Mouse (Mus musculus): ENCODE data around the gene Hipk2.

The Hipk2 gene

GRCm38 (mm10) chr6:38876071-38876911 lies at the start of gene Hipk2:
Hipk2 (minus strand) TSS chr6:38876165.
- in situ Hi-C loops (cut with MboI; ENCODE audit: low sequenced_read_pairs): no loop called here

- in situ Hi-C loops (cut with MboI; ENCODE audit: low sequenced_read_pairs): no loop called here
Measured at GRCm38 (mm10) chr6:38925719-38926118, 49.8 kb upstream of the Hipk2 start.

DNA sequence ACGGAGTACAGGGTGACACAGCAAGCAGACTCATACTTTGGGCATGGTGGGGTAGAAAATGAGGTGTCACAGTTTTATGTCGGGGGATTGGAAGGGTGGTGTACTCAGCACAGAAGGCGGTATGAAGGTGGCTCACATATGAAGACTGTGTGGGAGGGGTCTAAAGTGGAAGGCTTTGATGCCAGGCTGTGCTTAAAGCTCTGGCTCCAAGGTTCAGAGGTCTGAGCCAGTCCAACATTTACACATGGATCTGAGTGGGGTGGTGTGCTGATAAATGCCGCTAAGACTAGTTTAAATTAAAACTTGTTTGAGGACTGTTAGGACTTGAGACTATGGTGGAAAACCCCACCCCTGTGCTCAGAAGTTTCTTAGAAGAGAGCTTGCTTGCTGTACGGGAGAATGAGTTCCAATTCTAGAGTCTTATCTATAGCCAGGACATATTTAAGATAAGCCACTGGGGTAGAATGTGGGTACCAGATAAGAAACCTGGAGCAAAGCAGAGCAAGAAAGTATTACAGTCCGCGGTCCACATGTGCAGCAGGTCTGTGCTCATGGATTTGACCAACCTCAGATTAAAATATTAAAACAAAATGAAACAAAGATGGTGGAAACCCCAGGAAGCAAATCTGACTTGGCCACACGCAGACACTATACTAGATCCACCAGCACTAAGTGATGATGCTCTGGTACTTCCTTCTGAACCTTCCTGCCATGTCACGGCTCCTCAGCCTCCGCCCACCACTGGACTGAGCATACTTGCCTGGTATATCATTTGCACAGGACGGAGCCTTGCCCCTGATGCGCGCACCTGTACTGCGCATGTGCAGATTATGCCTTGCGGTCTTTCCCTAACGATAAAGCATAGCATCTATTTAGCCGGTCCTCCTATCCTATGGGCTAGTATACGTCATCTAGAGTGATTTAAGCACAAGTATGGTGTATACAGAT lies 48.2 kb upstream of the Hipk2 start:
- in situ Hi-C loops (cut with MboI; ENCODE audit: low sequenced_read_pairs): no loop called here

- in situ Hi-C loops (cut with MboI; ENCODE audit: low sequenced_read_pairs): no loop called here
Measured at GRCm38 (mm10) chr6:38923450-38923849, 47.5 kb upstream of the Hipk2 start.

GRCm38 (mm10) chr6:38922517-38922916 lies 46.6 kb upstream of the Hipk2 start:
- in situ Hi-C loops (cut with MboI; ENCODE audit: low sequenced_read_pairs): no loop called here

DNA sequence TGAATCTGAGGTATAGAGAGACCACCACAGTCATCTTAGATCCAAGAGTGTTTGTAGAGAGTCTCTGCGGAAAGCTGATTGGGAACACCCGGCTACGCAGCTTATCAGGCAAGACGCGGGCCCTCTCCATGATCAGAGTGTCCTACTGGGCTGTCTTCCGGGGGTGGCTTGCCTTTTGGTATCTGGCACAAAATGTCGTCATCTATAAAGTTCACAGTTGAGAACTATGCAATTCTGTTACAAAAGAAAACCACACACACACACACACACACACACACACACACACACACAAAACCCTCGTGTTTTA lies 45.8 kb upstream of the Hipk2 start:
- in situ Hi-C loops (cut with MboI; ENCODE audit: low sequenced_read_pairs): no loop called here

GRCm38 (mm10) chr6:38921095-38921809 lies 45.3 kb upstream of the Hipk2 start:
- in situ Hi-C loops (cut with MboI; ENCODE audit: low sequenced_read_pairs): no loop called here

DNA sequence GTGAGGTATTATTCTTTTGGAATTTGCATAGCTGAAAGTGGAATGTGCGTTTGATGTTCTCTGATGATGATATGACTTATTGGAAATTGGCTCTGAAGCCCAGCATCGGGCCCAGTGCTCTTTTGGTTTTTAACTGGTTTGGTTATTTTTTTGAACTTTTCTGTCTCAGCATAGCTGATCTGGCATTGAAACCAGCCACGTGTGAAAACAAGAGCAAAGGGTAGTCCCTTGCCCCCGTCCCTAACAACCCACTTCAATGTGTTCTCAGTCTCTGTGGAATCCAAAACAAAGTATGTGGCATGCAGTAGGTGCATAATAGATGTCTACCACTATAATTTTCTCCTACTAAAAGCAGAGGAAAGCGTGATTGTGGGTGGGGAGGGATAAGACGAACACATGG lies 44.2 kb upstream of the Hipk2 start:
- in situ Hi-C loops (cut with MboI; ENCODE audit: low sequenced_read_pairs): no loop called here

DNA sequence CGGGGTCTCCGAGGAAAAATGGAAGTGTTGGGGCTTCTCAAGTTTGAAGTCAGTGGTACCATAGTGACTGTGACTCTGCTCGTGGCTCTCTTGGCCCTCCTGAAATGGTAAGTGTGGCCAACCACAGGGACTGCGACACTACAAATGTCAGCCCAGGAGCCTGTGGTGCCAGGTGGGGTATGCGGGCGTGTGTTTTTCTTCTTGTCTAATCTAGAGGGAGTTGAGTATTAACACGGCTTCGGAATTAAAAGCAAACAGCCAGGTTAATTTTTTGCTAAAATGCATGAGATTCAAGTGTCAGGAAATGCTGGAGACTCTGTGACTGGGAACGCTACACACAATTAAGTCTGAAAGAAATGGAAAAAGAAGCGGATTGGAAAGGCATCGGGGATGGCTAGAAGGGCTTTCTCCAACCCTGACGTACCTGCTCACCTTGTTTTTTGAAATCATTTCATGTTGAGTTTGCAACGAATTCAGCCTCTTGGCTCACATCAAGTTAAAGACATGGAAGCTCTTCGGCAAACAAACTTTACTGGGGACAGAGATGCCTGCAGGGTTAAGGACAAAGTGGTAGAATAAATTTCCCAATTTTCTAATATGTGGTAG lies 43.3 kb upstream of the Hipk2 start:
- in situ Hi-C loops (cut with MboI; ENCODE audit: low sequenced_read_pairs): no loop called here

GRCm38 (mm10) chr6:38918728-38919127 lies 42.8 kb upstream of the Hipk2 start:
- in situ Hi-C loops (cut with MboI; ENCODE audit: low sequenced_read_pairs): no loop called here

- in situ Hi-C loops (cut with MboI; ENCODE audit: low sequenced_read_pairs): no loop called here
Measured at GRCm38 (mm10) chr6:38917415-38917814, 41.5 kb upstream of the Hipk2 start.

DNA sequence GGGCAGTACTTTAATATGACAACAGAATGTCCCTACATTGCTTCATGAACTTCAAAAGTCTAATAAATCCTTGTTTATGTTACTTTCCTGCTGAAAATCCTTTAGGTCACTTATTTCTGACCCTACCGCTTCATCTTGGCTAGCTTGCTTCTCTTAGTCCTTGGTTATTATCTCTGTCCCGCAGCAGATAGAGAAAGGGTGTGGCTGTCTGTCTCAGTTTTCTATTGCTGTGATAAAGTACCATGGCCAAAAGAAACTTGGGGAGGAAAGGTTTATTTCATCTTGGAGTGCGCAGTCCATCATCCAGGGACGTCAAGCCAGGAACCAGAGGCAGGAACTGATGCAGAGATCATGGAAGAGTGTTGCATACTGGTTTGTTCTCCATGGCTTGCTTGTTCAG lies 40.6 kb upstream of the Hipk2 start:
- in situ Hi-C loops (cut with MboI; ENCODE audit: low sequenced_read_pairs): no loop called here

DNA sequence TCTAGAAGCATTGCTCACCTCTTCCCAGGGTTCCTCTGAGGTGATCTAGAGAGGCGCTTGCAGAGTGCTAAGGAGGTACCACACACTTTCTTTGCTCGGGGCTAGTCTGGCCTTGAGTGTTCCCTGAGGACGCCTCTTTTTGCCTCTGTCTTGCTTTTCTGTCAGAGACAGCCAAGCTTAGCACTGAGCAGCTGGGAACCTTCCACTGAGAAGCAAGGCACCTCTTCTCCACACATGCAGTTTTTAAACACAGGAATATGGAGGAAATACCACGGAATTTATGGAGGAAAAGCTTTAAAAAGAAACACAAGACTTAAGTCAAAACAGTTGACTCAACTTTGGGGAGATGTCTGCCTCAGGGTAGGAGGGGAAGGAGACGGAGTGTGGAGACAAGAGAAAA lies 39.8 kb upstream of the Hipk2 start:
- in situ Hi-C loops (cut with MboI; ENCODE audit: low sequenced_read_pairs): no loop called here

DNA sequence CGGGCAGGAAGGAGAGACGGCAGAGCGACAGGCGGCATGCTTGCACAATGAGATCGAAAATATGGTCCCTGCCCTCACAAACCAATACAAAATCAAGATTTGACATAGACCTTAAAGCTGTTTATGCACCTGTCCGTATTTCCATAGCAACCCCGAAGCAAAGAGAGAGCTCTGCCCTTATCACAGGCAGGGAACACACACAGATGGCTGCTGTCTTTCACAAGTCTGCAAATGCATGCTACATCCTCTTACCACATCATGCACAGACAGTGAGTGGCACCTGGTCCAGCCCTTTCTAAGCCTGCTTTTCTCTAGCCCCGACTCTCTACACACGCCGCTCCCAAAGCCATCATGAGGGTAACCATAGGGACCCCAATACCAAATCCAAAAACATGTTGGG lies 38.2 kb upstream of the Hipk2 start:
- in situ Hi-C loops (cut with MboI; ENCODE audit: low sequenced_read_pairs): no loop called here

GRCm38 (mm10) chr6:38913386-38914042 lies 37.5 kb upstream of the Hipk2 start:
- in situ Hi-C loops (cut with MboI; ENCODE audit: low sequenced_read_pairs): no loop called here

DNA sequence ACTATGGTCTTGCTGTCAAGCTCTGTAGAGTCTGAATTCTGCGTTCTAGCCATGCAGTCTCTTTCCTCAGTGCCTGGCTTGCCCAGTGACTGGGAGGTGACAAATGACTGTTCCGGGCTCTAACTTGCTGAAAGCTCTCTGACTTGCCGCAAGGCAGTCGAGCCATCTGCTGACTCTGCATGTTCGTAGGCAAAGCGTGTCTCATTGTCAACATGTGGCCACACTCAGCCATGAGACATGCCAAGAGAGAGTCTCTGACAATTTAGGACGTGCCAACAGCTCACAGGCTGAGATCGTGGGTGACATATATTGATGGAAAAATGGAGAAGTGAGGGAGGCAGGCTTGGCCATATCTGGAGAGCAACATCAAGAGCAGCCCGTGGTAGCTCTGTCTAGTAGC lies 36.9 kb upstream of the Hipk2 start:
- in situ Hi-C loops (cut with MboI; ENCODE audit: low sequenced_read_pairs): no loop called here

DNA sequence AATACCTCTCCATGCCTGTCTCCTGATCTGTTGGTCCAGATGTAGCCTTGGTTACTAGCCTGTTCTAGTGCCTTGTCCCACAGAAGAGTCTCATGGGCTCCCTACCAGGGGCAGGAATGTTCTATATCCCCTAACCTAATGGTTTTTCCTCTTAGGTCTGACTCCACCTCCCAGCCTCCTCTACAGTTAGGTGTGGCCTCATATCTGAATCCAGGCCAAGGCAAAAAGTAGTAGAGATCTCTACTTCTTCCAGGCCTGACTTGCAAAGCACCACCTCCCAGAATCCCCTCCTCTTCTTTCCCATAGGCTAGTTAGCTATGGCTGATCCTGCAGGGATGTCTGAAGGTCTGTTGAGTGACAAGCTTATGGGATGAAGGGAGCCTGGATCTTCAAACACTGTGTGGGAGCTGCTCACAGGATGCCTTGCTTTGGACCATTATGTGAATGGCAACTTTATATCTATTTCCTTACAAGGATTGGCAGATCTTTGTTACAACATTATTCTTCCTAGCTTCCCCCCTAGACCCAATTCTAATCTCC lies 36.2 kb upstream of the Hipk2 start:
- in situ Hi-C loops (cut with MboI; ENCODE audit: low sequenced_read_pairs): no loop called here

- in situ Hi-C loops (cut with MboI; ENCODE audit: low sequenced_read_pairs): no loop called here
Measured at GRCm38 (mm10) chr6:38910828-38911559, 35.0 kb upstream of the Hipk2 start.

- in situ Hi-C loops (cut with MboI; ENCODE audit: low sequenced_read_pairs): loop anchor here (10.0 kb wide), 1 partner anchor 164 kb away; no protein-coding TSS in a partner anchor
Measured at GRCm38 (mm10) chr6:38908401-38908800, 32.4 kb upstream of the Hipk2 start.

All from CH12F3 (cell line).